Mouse (Mus musculus): Measurements from ENCODE around the gene Il11ra2.
"Not testable (repeated sequence)": the region's sequence is repeated elsewhere in the genome, so short reads cannot be mapped to it uniquely, and the experiment has no call there.

DNA sequence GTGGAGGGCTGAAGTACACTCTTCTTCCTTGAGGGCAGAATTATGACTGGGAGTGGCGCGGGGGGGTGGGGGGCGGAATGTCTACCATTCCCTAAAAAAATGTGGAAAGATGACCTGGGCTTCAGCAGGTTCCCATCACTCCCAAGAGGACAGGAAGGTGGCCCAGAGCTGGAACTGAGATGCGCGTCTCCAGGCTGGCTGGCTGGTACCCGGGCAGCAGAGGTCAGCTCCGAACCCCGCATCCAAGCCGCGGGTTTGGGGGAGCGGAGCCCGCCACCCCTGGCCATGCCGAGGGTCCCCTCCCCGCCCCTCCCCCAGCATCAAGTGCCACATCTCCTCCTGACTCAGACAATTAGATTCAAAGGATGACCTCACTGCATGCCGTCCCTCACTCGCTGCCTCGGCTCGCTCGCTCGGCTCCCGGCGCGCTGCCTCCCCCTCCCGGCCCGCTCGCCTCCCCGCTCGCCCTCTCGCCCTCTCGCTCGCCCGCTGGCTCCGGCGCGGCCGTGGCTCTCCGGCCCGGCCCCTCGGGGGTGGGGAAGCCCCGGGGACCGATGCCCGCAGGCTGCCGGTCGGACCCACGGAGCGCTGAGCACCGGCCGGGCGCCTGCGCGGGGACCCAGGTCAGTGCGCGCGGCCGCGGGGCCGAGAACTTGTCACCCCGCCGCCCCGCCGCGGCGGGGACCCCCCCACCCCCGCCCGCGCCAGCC is 19.9 kb upstream of the Il11ra2 start:
- not testable (repeated sequence) for TF ChIP-seq CTCF (IDR thresholded peaks at IDR 0.05; ENCODE audit: insufficient read depth, low read length); POLR2A (IDR thresholded peaks at IDR 0.05; ENCODE audit: borderline replicate concordance, extremely low read depth, low read depth, low read length)
